Mouse (Mus musculus): ENCODE data around the gene 2010109A12Rik. TPM values are rescaled to one million over a fixed set of nuclear protein-coding genes. Genes with fewer than 3 reads are reported as not detected.

Gene 2010109A12Rik
- 2.6 and 2.9 TPM in 2 replicates for polyA plus RNA-seq (2014; fragmentation: Nextera tagmentation; extraction: Ambion mirVana)

DNA sequence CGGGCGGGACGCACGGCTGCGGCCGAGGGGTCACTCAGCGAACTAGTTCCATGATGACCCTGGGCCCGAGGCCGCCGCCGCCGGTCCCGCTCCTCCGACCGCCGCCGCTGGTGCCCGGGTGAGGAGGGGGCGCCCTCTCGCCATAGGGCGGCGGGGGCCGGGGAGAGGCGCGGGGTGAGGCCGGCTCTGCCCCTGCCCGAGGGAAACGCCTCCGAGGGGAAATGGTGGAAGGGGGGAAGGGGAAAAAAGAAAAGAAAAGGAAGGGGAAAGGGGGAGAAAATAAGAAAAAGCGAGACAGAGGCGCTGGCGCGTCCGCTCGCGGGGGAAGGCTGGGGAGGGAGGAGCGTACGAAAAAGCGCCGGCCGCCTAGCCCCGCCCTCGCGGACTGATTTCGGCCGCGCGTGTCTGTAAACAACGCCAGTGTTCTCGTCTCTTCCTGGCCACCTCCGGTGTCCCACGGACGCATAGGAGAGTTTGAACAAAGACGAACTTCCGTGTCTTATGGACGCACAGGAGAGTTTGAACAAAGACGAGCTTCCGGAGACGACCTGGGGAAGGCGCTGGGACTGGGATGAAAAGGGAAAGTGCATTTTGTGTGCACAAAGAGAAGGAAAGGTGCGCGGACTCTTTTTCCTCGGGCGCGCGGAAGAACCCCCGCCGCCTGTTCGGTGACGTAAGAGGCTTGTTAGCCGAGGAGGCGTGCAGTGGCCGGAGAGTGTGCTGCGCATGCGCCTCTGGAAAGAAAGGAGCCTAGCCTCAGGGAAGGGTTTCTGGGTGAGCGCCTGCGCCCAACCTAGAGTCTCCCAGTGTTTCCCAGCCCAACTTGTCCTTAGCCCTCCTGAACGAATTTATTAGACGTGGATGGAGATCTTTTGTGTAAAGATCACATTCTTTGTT lies at the start of gene 2010109A12Rik, which contains the start of gene Ccni:
TSS of gene 2010109A12Rik (plus strand) at position 410 of the 897 bp plus-strand sequence.
TSS of gene Ccni (minus strand) at position 387 of the 897 bp plus-strand sequence.
- ATAC-seq (ENCODE audit: insufficient number of reproducible peaks, insufficient read depth, low FRiP score, low read depth) = peak; percentile 97
- 0 out of 2 replicates have a peak, but pooled peaks cover 2% of the 10 kb centered on the region for H3K4me1 ChIP-seq (ENCODE audit: control insufficient read depth, insufficient read depth, low read length)
- H3K4me3 ChIP-seq (ENCODE audit: low read depth, low read length) = peak within 1 kb of the TSS; percentile 90
- no peaks in the 10 kb centered on the region for H3K27me3 ChIP-seq (ENCODE audit: control insufficient read depth, insufficient read depth, low read length)
- WGBS = under 1% methylated on average over 78 of the region's 79 CpGs
- peak within 1 kb of the TSS; percentile 82 for H3K9ac ChIP-seq (replicated peaks; ENCODE audit: low read depth, low read length)
- H3K9me3 ChIP-seq (ENCODE audit: control insufficient read depth, low read depth, low read length) = no peaks in the 10 kb centered on the region
- peak within 1 kb of the TSS; percentile 88 for H3K4me2 ChIP-seq (replicated peaks; ENCODE audit: low read depth, low read length)
- H3K27ac ChIP-seq (ENCODE audit: low read length) = peak within 1 kb of the TSS; percentile 90
- peaks cover 7% of the 10 kb centered on the region; the same call in 1 of the 2 replicates for H3K36me3 ChIP-seq (ENCODE audit: control insufficient read depth, insufficient read depth, low read length)

DNA sequence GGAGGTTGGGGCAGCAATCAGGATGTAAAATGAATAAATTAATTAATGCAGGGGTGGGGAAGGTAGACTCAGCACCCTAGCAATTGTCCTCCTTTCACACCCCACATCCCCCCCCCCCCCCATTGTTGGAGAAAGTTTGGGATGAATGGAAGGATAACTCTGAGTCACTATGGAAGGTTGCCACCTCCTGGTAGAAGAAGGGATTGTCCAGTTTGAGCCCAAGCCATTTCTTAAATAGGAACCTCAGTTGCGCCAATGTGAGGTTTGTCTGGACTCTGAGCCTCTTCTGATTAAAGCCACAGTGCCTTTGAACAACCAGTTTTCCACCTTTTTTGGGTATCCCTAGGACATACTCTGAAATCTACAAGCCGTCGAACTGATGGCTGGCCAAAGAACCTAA lies 42.8 kb upstream of the 2010109A12Rik start:
- Histone ChIP-seq H3K9ac (replicated peaks; ENCODE audit: low read depth, low read length) (no peak overlapping the region), H3K4me2 (replicated peaks; ENCODE audit: low read depth, low read length) (no peak overlapping the region), H3K4me1 (ENCODE audit: control insufficient read depth, insufficient read depth, low read length) (no peaks in the 10 kb centered on the region), H3K27me3 (ENCODE audit: control insufficient read depth, insufficient read depth, low read length) (no peaks in the 10 kb centered on the region), H3K36me3 (ENCODE audit: control insufficient read depth, insufficient read depth, low read length) (peaks cover 61% of the 10 kb centered on the region), H3K9me3 (ENCODE audit: control insufficient read depth, low read depth, low read length) (no peaks in the 10 kb centered on the region), H3K27ac (ENCODE audit: low read length) (no peak overlapping the region), H3K4me3 (ENCODE audit: low read depth, low read length) (no peak overlapping the region)
- 89% methylated on average over 3 of the region's 3 CpGs for WGBS
- ATAC-seq (ENCODE audit: insufficient number of reproducible peaks, insufficient read depth, low FRiP score, low read depth) = no peak

DNA sequence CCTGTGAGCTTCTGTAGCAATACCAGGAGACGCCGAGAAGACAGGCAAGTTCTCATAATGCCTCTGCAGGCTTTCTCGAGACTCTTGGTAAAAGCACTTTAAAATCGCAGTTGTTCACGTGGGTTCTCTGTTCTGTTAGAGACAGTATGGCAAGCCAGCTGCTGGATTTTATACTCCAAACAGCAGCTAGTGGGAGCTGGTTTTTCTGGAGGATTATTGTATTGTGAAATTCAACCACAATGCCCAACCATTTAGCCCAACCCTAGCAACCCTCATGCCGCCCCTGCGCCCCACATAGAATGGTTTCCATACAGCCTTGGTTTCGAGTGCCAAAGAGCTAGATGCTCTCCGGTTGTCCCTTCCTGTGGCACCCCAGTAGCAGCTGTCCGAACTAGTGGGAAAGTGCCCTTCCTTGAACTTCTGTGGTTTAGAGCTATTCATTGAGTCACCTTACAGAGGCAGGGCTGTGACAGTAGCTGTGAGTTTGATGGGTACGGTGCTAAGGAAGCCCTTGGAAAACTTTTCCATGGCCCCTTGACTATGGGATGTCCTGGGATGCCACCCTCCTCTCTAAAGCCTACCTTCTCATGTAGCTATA lies 38.3 kb upstream of the 2010109A12Rik start:
- Histone ChIP-seq H3K36me3 (ENCODE audit: control insufficient read depth, insufficient read depth, low read length) (peaks cover 62% of the 10 kb centered on the region), H3K4me3 (ENCODE audit: low read depth, low read length) (no peak overlapping the region), H3K4me2 (replicated peaks; ENCODE audit: low read depth, low read length) (no peak overlapping the region), H3K9ac (replicated peaks; ENCODE audit: low read depth, low read length) (no peak overlapping the region), H3K27me3 (ENCODE audit: control insufficient read depth, insufficient read depth, low read length) (no peaks in the 10 kb centered on the region), H3K4me1 (ENCODE audit: control insufficient read depth, insufficient read depth, low read length) (no peaks in the 10 kb centered on the region), H3K9me3 (ENCODE audit: control insufficient read depth, low read depth, low read length) (no peaks in the 10 kb centered on the region), H3K27ac (ENCODE audit: low read length) (no peak overlapping the region)
- WGBS = 92% methylated on average over 11 of the region's 11 CpGs
- ATAC-seq (ENCODE audit: insufficient number of reproducible peaks, insufficient read depth, low FRiP score, low read depth) = no peak

DNA sequence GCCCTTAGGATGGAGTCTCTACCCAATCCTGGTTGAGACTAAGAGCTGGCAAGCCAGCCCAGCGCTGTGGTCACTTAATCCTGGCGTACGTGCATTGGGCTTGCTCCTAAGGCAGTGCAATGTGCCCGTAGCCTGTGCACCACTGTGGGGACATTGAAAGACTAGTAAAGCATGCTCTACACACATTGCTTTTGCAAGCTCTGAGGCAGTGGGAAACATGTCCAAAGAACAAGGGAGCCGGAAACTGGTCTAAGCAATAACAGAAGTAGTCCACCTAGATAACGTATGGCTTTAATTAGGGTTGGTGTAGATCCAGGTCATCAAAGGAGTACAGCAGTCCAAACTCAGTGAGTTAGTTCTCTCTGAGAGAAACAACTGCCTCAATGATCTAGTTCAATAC lies 37.7 kb upstream of the 2010109A12Rik start:
- Histone ChIP-seq H3K4me2 (replicated peaks; ENCODE audit: low read depth, low read length) (no peak overlapping the region), H3K27ac (ENCODE audit: low read length) (no peak overlapping the region), H3K36me3 (ENCODE audit: control insufficient read depth, insufficient read depth, low read length) (peaks cover 62% of the 10 kb centered on the region), H3K4me3 (ENCODE audit: low read depth, low read length) (no peak overlapping the region), H3K27me3 (ENCODE audit: control insufficient read depth, insufficient read depth, low read length) (no peaks in the 10 kb centered on the region), H3K9ac (replicated peaks; ENCODE audit: low read depth, low read length) (no peak overlapping the region), H3K9me3 (ENCODE audit: control insufficient read depth, low read depth, low read length) (no peaks in the 10 kb centered on the region), H3K4me1 (ENCODE audit: control insufficient read depth, insufficient read depth, low read length) (no peaks in the 10 kb centered on the region)
- 98% methylated on average over 6 of the region's 6 CpGs for WGBS
- ATAC-seq (ENCODE audit: insufficient number of reproducible peaks, insufficient read depth, low FRiP score, low read depth) = no peak

DNA sequence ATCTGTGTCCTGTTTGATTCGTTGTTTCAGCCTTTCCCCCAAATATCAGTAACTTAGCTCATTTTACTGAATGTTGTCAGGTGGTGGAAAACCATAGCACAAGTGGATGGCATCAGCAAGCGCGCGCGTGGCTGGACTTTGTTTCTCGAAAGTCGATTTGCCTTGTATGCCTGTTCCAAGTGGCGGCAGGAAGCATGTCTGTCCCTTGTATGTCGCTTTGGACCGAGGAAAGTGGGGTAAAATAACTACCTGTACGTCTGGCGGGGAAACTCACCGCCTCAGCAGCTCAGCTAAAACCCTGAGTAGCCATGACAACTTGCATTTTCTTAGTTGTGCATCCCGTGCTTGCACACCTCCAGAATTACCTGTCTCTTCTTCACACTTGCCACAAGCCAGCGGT lies 34.9 kb upstream of the 2010109A12Rik start:
- Histone ChIP-seq H3K36me3 (ENCODE audit: control insufficient read depth, insufficient read depth, low read length) (peaks cover 50% of the 10 kb centered on the region), H3K4me3 (ENCODE audit: low read depth, low read length) (no peak overlapping the region), H3K9me3 (ENCODE audit: control insufficient read depth, low read depth, low read length) (no peaks in the 10 kb centered on the region), H3K9ac (replicated peaks; ENCODE audit: low read depth, low read length) (no peak overlapping the region), H3K27me3 (ENCODE audit: control insufficient read depth, insufficient read depth, low read length) (no peaks in the 10 kb centered on the region), H3K4me2 (replicated peaks; ENCODE audit: low read depth, low read length) (no peak overlapping the region), H3K27ac (ENCODE audit: low read length) (no peak overlapping the region), H3K4me1 (ENCODE audit: control insufficient read depth, insufficient read depth, low read length) (no peaks in the 10 kb centered on the region)
- 96% methylated on average over 15 of the region's 15 CpGs for WGBS
- no peak for ATAC-seq (ENCODE audit: insufficient number of reproducible peaks, insufficient read depth, low FRiP score, low read depth)

DNA sequence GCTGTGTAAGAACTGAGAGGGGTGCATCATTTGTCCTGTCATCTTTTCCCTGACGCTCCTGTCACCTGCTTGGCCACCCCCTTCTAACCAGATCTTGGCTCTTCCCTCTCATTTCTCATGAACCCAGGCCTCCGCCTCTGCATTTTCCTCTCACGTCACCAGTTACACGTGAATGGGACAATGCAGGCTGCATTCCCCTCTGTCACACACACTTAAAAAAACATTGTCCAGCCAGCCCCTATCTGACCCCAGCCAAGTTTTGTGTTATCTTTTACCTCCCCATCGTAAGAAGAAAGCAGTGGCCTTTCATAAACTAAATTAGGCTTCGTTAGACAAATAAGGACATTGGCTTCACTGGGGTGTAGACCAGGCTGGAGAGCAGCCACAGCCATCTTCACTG lies 33.8 kb upstream of the 2010109A12Rik start:
- H3K4me2 ChIP-seq (replicated peaks; ENCODE audit: low read depth, low read length) = no peak overlapping the region
- no peaks in the 10 kb centered on the region for H3K4me1 ChIP-seq (ENCODE audit: control insufficient read depth, insufficient read depth, low read length)
- H3K36me3 ChIP-seq (ENCODE audit: control insufficient read depth, insufficient read depth, low read length) = peaks cover 52% of the 10 kb centered on the region
- H3K9ac ChIP-seq (replicated peaks; ENCODE audit: low read depth, low read length) = no peak overlapping the region
- H3K27me3 ChIP-seq (ENCODE audit: control insufficient read depth, insufficient read depth, low read length) = no peaks in the 10 kb centered on the region
- no peak overlapping the region for H3K27ac ChIP-seq (ENCODE audit: low read length)
- no peak for ATAC-seq (ENCODE audit: insufficient number of reproducible peaks, insufficient read depth, low FRiP score, low read depth)
- no peaks in the 10 kb centered on the region for H3K9me3 ChIP-seq (ENCODE audit: control insufficient read depth, low read depth, low read length)
- no peak overlapping the region for H3K4me3 ChIP-seq (ENCODE audit: low read depth, low read length)
- WGBS = 92% methylated on average over 6 of the region's 6 CpGs

- ATAC-seq (ENCODE audit: insufficient number of reproducible peaks, insufficient read depth, low FRiP score, low read depth) = no peak
- H3K27ac ChIP-seq (ENCODE audit: low read length) = no peak overlapping the region
- H3K4me1 ChIP-seq (ENCODE audit: control insufficient read depth, insufficient read depth, low read length) = no peaks in the 10 kb centered on the region
- H3K4me2 ChIP-seq (replicated peaks; ENCODE audit: low read depth, low read length) = no peak overlapping the region
- H3K4me3 ChIP-seq (ENCODE audit: low read depth, low read length) = no peak overlapping the region
- no peak overlapping the region for H3K9ac ChIP-seq (replicated peaks; ENCODE audit: low read depth, low read length)
- WGBS = 85% methylated on average over 6 of the region's 6 CpGs
- no peaks in the 10 kb centered on the region for H3K9me3 ChIP-seq (ENCODE audit: control insufficient read depth, low read depth, low read length)
- no peaks in the 10 kb centered on the region for H3K27me3 ChIP-seq (ENCODE audit: control insufficient read depth, insufficient read depth, low read length)
- H3K36me3 ChIP-seq (ENCODE audit: control insufficient read depth, insufficient read depth, low read length) = peaks cover 42% of the 10 kb centered on the region
Measured at GRCm38 (mm10) chr5:93174675-93175074, 31.6 kb upstream of the 2010109A12Rik start.

DNA sequence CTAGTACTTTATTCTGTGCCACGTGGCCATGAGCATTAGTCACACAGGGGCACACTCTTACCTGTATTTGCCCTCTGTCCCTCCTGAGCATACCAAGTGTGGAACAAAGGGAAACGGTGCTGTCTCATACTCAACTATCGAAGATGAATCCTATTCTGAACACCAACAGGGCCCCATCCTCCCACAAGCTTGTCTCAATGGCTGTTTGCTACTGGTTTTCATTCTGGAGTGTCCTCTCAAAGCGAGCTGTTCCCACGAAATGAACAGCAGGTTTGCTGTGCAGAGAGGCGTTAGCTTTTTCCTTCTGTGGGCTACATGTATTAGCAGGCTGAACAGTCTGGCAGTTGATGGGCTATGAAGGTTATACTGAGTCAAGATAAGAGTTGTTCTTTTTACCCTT lies 27.7 kb upstream of the 2010109A12Rik start:
- no peak overlapping the region for H3K9ac ChIP-seq (replicated peaks; ENCODE audit: low read depth, low read length)
- H3K36me3 ChIP-seq (ENCODE audit: control insufficient read depth, insufficient read depth, low read length) = peaks cover 36% of the 10 kb centered on the region
- H3K4me1 ChIP-seq (ENCODE audit: control insufficient read depth, insufficient read depth, low read length) = no peaks in the 10 kb centered on the region
- H3K9me3 ChIP-seq (ENCODE audit: control insufficient read depth, low read depth, low read length) = no peaks in the 10 kb centered on the region
- no peak overlapping the region for H3K4me3 ChIP-seq (ENCODE audit: low read depth, low read length)
- no peak overlapping the region for H3K27ac ChIP-seq (ENCODE audit: low read length)
- ATAC-seq (ENCODE audit: insufficient number of reproducible peaks, insufficient read depth, low FRiP score, low read depth) = no peak
- WGBS = 81% methylated on average over 6 of the region's 6 CpGs
- no peaks in the 10 kb centered on the region for H3K27me3 ChIP-seq (ENCODE audit: control insufficient read depth, insufficient read depth, low read length)
- H3K4me2 ChIP-seq (replicated peaks; ENCODE audit: low read depth, low read length) = no peak overlapping the region
